In the genomic region with DNA sequence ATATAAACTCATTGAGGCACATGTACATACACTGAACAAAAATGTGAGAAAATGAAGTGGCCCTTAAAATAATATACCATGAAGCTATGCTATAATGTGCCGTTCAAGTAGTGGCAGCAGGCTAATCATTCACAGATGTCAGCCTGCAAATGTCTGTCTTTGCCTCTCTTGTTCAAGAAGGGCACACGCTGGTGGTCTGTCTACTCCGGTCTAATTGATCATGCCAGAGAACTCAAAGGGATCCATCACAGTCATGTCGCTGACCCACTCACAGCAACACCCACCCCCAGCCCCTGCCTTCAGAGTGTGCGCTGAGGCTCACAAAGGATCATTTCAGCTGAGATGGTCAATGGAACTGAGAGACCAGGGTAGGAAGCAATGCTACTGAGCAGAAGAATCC, we compare ENCODE assay signal across 22 mouse cellular contexts. TPM values are rescaled to one million over a fixed set of nuclear protein-coding genes. Genes with fewer than 3 reads are reported as not detected.
DNase-seq lines count a peak whose midpoint lies in the region; ATAC-seq lines count a peak whose summit lies in the region.
"Had no signal": no experiment of that assay in that cellular context is flagged by ENCODE, and none has a peak within 500 bp of the region (broad histone marks: within the 10 kb centered on the region; RNA-seq: fewer than 3 reads in every experiment).

No protein-coding gene starts in this region.

- 20% methylated on average over 5 of the region's 5 CpGs for WGBS in neural tube, embryonic 15.5 days
- WGBS in embryonic facial prominence, embryonic 14.5 days, result 28% methylated on average over 5 of the region's 5 CpGs
- WGBS in limb, embryonic 13.5 days, result 18% methylated on average over 5 of the region's 5 CpGs

- no peak overlapping the region for H3K9ac ChIP-seq in neural tube, embryonic 15.5 days (replicated peaks)
- H3K9ac ChIP-seq in embryonic facial prominence, embryonic 14.5 days (ENCODE audit: low read depth, low read length), result no peak overlapping the region
- no peak overlapping the region for H3K9ac ChIP-seq in limb, embryonic 13.5 days
- H3K9ac ChIP-seq: forebrain, embryonic 12.5 days; heart, embryonic 13.5 days; kidney, embryonic 15.5 days; lung, embryonic 14.5 days; neural tube, embryonic 13.5 days had no signal

- H3K9me3 ChIP-seq in neural tube, embryonic 15.5 days (replicated peaks), result no peaks in the 10 kb centered on the region
- no peaks in the 10 kb centered on the region for H3K9me3 ChIP-seq in embryonic facial prominence, embryonic 14.5 days (ENCODE audit: control insufficient read depth, low read length)
- no peaks in the 10 kb centered on the region for H3K9me3 ChIP-seq in limb, embryonic 13.5 days
- H3K9me3 ChIP-seq: forebrain, embryonic 12.5 days; heart, embryonic 13.5 days; kidney, embryonic 15.5 days; neural tube, embryonic 13.5 days had no signal

- peak; percentile 20 for DNase-seq in neural tube, embryonic 10.5 days (ENCODE audit: extremely low spot score, low spot score)
- DNase-seq in embryonic facial prominence, embryonic 14.5 days (ENCODE audit: low spot score), result peak; percentile 11
- no peak for DNase-seq in kidney, postnatal 10 days
- no peak for DNase-seq in layer of hippocampus, adult 11-12 months (ENCODE audit: low spot score)
- DNase-seq in kidney, postnatal 25 days, result no peak
- DNase-seq: adrenal gland, postnatal 36 days; cerebellum, adult 18-20 months; heart, postnatal 36 days; lung, embryonic 14.5 days; lung, postnatal 4 days; thymus, postnatal 36 days had no signal

- no peaks in the 10 kb centered on the region for H3K27me3 ChIP-seq in neural tube, embryonic 15.5 days (replicated peaks)
- H3K27me3 ChIP-seq in embryonic facial prominence, embryonic 14.5 days (replicated peaks; ENCODE audit: control insufficient read depth, insufficient read depth, low read length), result no peaks in the 10 kb centered on the region
- H3K27me3 ChIP-seq in limb, embryonic 13.5 days, result no peaks in the 10 kb centered on the region
- H3K27me3 ChIP-seq: forebrain, embryonic 12.5 days; heart, embryonic 13.5 days; kidney, embryonic 15.5 days; neural tube, embryonic 13.5 days had no signal

- H3K27ac ChIP-seq in neural tube, embryonic 15.5 days (replicated peaks), result no peak overlapping the region
- H3K27ac ChIP-seq in embryonic facial prominence, embryonic 14.5 days (replicated peaks; ENCODE audit: low read depth, low read length), result no peak overlapping the region
- H3K27ac ChIP-seq in limb, embryonic 13.5 days, result no peak overlapping the region
- H3K27ac ChIP-seq: forebrain, embryonic 12.5 days; heart, embryonic 13.5 days; kidney, embryonic 15.5 days; midbrain, embryonic 10.5 days; neural tube, embryonic 13.5 days had no signal

- H3K4me1 ChIP-seq in neural tube, embryonic 15.5 days, result no peaks in the 10 kb centered on the region
- H3K4me1 ChIP-seq in embryonic facial prominence, embryonic 14.5 days (ENCODE audit: control insufficient read depth, insufficient read depth, low read length), result no peaks in the 10 kb centered on the region; the same call in 1 of the 2 replicates
- H3K4me1 ChIP-seq in limb, embryonic 13.5 days, result peaks cover 16% of the 10 kb centered on the region
- H3K4me1 ChIP-seq: forebrain, embryonic 12.5 days; heart, embryonic 13.5 days; kidney, embryonic 15.5 days; midbrain, embryonic 10.5 days had no signal

- no peak overlapping the region for H3K4me3 ChIP-seq in neural tube, embryonic 15.5 days (replicated peaks)
- no peak overlapping the region for H3K4me3 ChIP-seq in embryonic facial prominence, embryonic 14.5 days (ENCODE audit: low read depth, low read length)
- H3K4me3 ChIP-seq in limb, embryonic 13.5 days, result no peak overlapping the region
- H3K4me3 ChIP-seq: forebrain, embryonic 12.5 days; heart, embryonic 13.5 days; kidney, embryonic 15.5 days; midbrain, embryonic 10.5 days; neural tube, embryonic 13.5 days had no signal

- no peak for ATAC-seq in neural tube, embryonic 15.5 days (ENCODE audit: low FRiP score)
- ATAC-seq in embryonic facial prominence, embryonic 14.5 days (ENCODE audit: low read depth), result no peak
- no peak for ATAC-seq in limb, embryonic 13.5 days (ENCODE audit: low FRiP score, low read depth)
- ATAC-seq: intestine, postnatal 0 days had no signal

- H3K36me3 ChIP-seq in neural tube, embryonic 15.5 days, result no peaks in the 10 kb centered on the region
- H3K36me3 ChIP-seq in embryonic facial prominence, embryonic 14.5 days (ENCODE audit: control insufficient read depth, insufficient read depth, low read length), result no peaks in the 10 kb centered on the region
- no peaks in the 10 kb centered on the region for H3K36me3 ChIP-seq in limb, embryonic 13.5 days
- H3K36me3 ChIP-seq: forebrain, embryonic 12.5 days; heart, embryonic 13.5 days; kidney, embryonic 15.5 days; midbrain, embryonic 10.5 days; neural tube, embryonic 13.5 days had no signal

- no peak overlapping the region for H3K4me2 ChIP-seq in neural tube, embryonic 15.5 days
- H3K4me2 ChIP-seq in embryonic facial prominence, embryonic 14.5 days (ENCODE audit: low read depth, low read length), result no peak overlapping the region
- 0 out of 2 replicates have a peak overlapping the region, but pooled peaks have one; percentile 20 for H3K4me2 ChIP-seq in limb, embryonic 13.5 days (replicated peaks)
- H3K4me2 ChIP-seq: forebrain, embryonic 12.5 days; kidney, embryonic 15.5 days; lung, embryonic 14.5 days; neural tube, embryonic 13.5 days had no signal

RNA-seq across cellular contexts. Expression of a gene that starts 6.8 kb away (rescaled TPM):
- not detected in 2 replicates for polyA plus RNA-seq in neural tube, embryonic 15.5 days (2015; fragmentation: Nextera tagmentation; extraction: Ambion mirVana)
- polyA plus RNA-seq in embryonic facial prominence, embryonic 14.5 days (2014; fragmentation: Nextera tagmentation; extraction: Ambion mirVana), result not detected in 2 replicates
- polyA plus RNA-seq in limb, embryonic 13.5 days (2015; fragmentation: Nextera tagmentation; extraction: Ambion mirVana), result not detected in 2 replicates
- polyA plus RNA-seq: forebrain, embryonic 12.5 days; frontal cortex, adult 2 months; heart, embryonic 13.5 days; intestine, postnatal 0 days; kidney, embryonic 15.5 days; liver, embryonic 11.5 days; lung, embryonic 14.5 days; midbrain, embryonic 10.5 days; midbrain, postnatal 0 days; neural tube, embryonic 13.5 days had no signal

Comparison
In these comparisons a context has a peak if more than half of its experiments do, and no peak if none do; other contexts are left out.
1. DNase-seq: peak in neural tube, embryonic 10.5 days (single experiment) and embryonic facial prominence, embryonic 14.5 days (single experiment); none in kidney, postnatal 10 days (single experiment), layer of hippocampus, adult 11-12 months (single experiment) and kidney, postnatal 25 days (0 of 2).